Mouse (Mus musculus): ENCODE measurements around the gene Zfp458.
"Not testable (repeated sequence)": the region's sequence is repeated elsewhere in the genome, so short reads cannot be mapped to it uniquely, and the experiment has no call there.

The Zfp458 gene

GRCm38 (mm10) chr13:67278314-67278713 lies at the start of gene Zfp458:
Gene Zfp458 (minus strand): TSS chr13:67278466.
- in situ Hi-C loops (cut with MboI; ENCODE audit: low sequenced_read_pairs) = no loop called here

GRCm38 (mm10) chr13:67306718-67307117 lies 28.5 kb upstream of the Zfp458 start:
- in situ Hi-C loops (cut with MboI; ENCODE audit: low sequenced_read_pairs) = no loop called here

GRCm38 (mm10) chr13:67305822-67306672 lies 27.8 kb upstream of the Zfp458 start, which contains the start of gene Zfp457:
Gene Zfp457 (minus strand): TSS chr13:67306485.
- in situ Hi-C loops (cut with MboI; ENCODE audit: low sequenced_read_pairs) = no loop called here

GRCm38 (mm10) chr13:67269383-67270065 lies 8.7 kb downstream of the Zfp458 start:
- in situ Hi-C loops (cut with MboI; ENCODE audit: low sequenced_read_pairs) = not testable (repeated sequence)

GRCm38 (mm10) chr13:67268568-67269369 lies 9.5 kb downstream of the Zfp458 start:
- in situ Hi-C loops (cut with MboI; ENCODE audit: low sequenced_read_pairs) = no loop called here

- in situ Hi-C loops (cut with MboI; ENCODE audit: low sequenced_read_pairs) = no loop called here
Observed at GRCm38 (mm10) chr13:67214015-67214607, 64.2 kb downstream of the Zfp458 start.
